Mouse (Mus musculus): ENCODE data around the gene Thy1. TPM values are rescaled to one million over a fixed set of nuclear protein-coding genes. Genes with fewer than 3 reads are reported as not detected.

The Thy1 gene
- total RNA-seq, 2 experiments from 2014 or later: 854 to 877 TPM

DNA sequence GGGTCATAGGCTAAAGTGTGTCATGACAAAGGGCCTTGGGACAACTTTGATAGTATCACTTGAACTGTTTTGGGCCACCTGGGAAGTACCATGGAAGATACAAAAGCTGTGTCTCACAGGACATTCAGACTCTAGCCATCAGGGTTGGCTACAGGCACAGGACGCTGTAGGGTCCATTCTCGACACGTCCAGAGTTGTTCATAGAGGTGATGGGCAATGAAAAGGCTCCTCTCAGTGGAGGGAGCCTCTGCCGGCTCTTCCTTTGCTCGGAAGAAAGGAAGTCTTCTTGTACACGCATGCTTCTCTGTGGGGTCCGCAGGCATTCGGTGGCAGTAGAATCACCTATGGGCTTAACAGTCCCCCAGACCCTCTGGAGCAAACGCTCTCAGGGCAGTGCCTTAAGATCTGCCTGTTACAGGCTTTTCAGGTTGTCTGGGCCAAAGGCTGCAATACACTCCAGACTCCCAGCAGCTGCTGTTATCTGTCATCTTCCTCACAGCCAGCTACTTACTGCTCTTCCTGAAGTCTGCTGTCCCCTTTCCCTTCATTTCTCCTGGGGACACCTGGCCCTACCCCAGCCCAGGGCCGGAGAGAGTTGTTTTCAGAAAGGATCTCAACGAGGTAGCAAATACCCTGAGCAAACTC lies 34.2 kb downstream of the Thy1 start:
- DNase-seq (ENCODE audit: low spot score in 2 of 2): no peak
- intact Hi-C loops (cut with DNase I): no loop called here

DNA sequence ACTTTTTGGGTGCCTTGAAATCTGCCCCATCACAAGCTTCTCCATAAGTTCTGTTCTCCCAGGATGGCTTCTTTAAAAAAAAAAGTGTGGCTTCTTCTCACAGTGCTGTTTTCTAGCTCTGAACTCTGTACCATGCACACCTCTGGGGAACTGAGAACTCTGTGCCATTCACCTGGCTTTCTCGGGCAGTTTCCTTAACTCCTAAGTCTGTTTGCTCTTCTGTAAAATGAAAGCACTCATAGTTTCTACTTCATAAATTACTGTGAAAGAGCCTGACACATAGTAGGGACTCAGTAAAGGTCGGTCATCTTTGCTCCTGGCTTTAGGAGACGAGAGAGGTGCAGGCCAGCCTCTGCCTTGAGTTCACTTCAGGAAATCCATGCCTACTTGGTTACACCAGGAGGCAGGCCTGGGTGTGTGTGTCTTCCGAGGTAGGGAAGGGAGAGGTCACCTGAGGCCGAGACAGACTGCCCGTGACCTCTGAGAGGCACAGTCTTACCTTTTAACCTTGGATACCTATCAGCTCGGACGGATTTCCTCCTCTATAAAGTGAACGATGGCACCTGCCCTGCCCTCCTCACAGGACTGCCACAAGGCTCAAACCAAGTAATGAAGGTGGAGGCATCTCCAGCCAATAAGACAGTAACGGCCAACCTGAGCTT lies 35.1 kb downstream of the Thy1 start:
- intact Hi-C loops (cut with DNase I): no loop called here
- DNase-seq (ENCODE audit: low spot score in 2 of 2): no peak

GRCm38 (mm10) chr9:44078955-44079756 lies 36.0 kb downstream of the Thy1 start:
- intact Hi-C loops (cut with DNase I): no loop called here
- peak; percentile 61 to 74 for DNase-seq (ENCODE audit: low spot score in 2 of 2)

DNA sequence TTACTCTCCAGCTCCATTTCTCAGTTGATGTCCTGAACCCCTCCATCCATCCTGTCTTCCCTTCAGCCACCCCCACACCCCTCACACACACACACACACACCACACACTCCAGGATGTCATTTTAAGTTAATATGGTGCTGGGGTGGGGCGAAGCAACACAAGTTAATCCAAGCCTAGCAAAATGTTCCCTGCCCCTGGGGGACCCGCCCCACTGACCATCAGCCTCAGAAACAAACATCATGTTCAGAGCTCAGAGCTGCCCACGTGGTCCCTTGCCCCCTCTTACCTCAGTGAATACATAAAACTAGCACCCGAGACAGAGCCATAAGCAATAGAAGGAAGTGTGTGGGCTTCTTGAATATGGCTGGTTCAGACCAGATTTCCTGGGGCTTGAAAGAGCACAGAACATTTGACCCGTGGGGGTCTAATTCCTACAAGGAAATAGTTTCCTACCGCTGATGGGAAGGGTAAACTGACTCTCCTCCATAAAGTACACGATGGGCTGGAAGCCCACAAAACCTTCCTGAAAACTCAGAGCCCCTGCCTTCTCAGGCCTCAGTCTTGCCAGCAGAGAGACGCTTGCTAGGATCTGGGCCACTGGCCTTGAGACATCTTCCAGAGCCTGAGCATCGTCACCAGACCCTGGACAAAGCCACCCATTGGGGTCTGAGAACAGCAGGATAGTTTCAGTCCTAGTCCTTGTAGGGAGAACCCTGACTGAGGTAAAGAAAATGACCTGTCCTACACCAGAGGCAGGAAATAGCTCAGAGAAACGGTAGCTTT lies 37.0 kb downstream of the Thy1 start:
- DNase-seq (ENCODE audit: low spot score in 2 of 2): no peak
- intact Hi-C loops (cut with DNase I): no loop called here

DNA sequence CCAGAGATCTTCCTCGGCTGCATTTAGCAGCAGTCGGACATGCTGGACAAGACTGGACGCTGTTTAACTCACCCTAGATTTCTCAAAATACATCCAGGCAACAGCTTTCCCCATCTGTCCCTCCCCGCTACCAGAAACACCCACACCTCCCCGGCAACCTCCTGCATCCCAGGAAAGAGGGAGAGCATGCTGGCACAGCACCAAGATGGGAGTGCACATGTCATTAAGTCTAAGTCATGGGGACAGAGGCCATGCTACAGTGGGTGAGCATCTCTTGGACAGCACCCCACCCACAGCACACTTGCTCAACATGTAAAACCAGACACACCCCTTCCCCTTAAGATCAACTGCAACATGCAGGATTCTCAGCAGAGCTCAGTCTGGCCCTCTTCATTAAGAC lies 37.8 kb downstream of the Thy1 start:
- DNase-seq (ENCODE audit: low spot score in 2 of 2): peak in 1 of 2 experiments; percentile 55
- intact Hi-C loops (cut with DNase I): no loop called here

- no peak for DNase-seq (ENCODE audit: low spot score in 2 of 2)
- intact Hi-C loops (cut with DNase I): no loop called here
Measured at GRCm38 (mm10) chr9:44081581-44081980, 38.4 kb downstream of the Thy1 start.

DNA sequence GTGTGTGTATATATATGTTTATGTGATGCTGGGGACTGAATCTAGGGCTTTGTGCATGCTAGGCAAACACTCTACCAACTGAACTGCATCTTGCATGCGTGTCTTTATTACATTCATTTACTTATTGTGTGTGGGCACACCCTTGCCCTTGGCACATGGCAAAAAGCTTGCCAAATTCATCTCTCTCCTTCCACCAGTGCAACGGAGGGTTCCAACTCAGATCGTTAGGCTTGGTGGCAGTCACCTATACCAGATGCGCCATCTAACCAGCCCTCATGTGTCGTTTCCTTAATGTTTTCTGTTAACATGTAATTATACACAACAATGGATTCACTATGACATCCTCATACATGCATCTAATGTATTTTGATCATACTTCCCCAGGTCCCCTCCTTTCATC lies 39.1 kb downstream of the Thy1 start:
- no peak for DNase-seq (ENCODE audit: low spot score in 2 of 2)
- intact Hi-C loops (cut with DNase I): no loop called here

GRCm38 (mm10) chr9:44083392-44084121 lies 40.4 kb downstream of the Thy1 start:
- intact Hi-C loops (cut with DNase I): no loop called here
- DNase-seq (ENCODE audit: low spot score in 2 of 2): peak; percentile 76 to 92

DNA sequence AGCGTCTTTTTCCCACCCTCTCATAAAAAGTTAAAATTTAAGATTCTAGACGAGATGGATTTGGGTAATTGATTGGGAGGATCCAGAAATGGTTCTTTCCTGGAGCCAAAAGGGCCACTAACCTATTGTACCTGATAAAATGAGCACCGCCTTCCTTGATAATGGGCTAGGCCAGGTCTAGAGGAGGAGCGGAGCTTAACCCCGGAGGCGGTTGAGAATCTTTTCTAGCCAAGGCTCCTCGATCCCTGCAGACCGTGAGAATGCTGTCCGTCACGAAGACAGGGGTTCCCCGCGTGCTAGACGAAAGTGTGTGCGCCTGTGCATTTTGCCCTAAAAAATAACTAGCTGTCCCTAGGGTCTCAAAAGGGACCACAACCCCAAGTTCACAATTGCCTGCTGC lies 41.1 kb downstream of the Thy1 start:
- intact Hi-C loops (cut with DNase I): no loop called here
- DNase-seq (ENCODE audit: low spot score in 2 of 2): no peak

- peak; percentile 81 to 90 for DNase-seq (ENCODE audit: low spot score in 2 of 2)
- intact Hi-C loops (cut with DNase I): no loop called here
Measured at GRCm38 (mm10) chr9:44084659-44085229, 41.6 kb downstream of the Thy1 start.

DNA sequence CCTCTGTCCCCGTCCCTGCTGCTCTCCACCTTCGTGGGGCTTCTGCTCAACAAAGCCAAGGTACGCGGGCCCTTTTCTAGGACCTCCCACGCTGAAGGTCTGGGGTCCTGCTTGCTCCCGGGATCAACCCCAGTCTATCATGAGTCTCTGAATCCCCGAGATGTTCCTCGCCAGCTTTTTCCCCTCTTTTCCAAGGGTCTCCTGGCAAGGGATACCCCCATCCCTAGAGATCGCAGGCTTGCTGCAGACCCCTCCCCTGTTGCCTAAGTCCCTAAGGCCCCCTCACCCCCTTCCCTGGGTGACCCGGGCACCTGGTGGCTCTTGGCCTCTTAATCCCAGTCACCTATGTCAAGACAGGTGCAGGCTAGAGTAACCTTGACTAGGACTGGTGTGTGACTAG lies 42.1 kb downstream of the Thy1 start:
- intact Hi-C loops (cut with DNase I): no loop called here

DNA sequence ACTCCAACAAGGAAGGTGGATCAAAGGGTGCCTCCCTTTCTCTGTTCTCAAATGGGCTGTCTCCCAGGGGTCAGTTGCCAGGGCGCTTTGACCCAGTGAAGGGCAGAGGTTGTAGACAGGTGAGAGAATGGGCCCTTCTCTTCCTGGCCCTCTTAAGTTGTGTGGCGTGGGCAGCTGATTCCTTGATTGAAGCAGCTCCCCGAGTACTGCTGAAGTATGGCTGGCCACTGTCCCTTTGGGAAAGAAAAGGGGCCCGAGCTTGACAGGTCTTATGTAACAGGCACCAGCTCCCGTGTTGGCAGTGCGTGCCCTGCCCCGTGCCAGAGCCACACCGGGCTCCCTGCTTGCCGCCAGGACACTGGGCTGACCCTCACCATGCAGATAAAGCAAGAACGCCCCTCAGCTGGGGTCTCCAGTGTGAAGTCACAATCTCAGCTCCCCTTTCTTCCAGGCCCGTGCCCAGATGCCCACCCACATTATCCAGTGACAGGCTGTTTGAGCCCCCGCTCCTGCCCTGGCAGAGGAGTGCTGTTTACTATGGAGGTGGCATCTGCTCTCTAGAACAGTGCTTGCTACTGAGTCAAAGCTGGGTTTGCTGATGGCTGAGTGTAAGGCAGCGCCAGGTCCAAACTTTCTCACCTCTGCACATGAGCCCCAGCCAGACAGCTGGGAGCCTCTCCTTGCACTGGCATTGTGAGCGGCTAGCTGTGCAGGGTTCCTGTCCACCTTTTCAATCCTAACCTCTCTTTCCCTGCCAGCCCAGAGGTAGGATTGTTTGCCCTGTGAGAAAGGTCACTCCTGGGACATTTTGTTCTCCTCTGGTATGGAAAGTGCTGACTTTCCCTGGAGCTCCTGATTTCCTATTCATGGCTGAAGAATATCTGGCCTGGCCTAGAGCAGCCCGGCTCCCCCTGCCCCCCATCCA lies 42.8 kb downstream of the Thy1 start:
- peak; percentile 58 to 78 for DNase-seq (ENCODE audit: low spot score in 2 of 2)
- intact Hi-C loops (cut with DNase I): no loop called here

More for the DNA sequence above, 42.1 kb downstream of the Thy1 start:
- DNase-seq (ENCODE audit: low spot score in 2 of 2): no peak

GRCm38 (mm10) chr9:44086960-44087359 lies 43.8 kb downstream of the Thy1 start:
- intact Hi-C loops (cut with DNase I): no loop called here
- DNase-seq (ENCODE audit: low spot score in 2 of 2): no peak

DNA sequence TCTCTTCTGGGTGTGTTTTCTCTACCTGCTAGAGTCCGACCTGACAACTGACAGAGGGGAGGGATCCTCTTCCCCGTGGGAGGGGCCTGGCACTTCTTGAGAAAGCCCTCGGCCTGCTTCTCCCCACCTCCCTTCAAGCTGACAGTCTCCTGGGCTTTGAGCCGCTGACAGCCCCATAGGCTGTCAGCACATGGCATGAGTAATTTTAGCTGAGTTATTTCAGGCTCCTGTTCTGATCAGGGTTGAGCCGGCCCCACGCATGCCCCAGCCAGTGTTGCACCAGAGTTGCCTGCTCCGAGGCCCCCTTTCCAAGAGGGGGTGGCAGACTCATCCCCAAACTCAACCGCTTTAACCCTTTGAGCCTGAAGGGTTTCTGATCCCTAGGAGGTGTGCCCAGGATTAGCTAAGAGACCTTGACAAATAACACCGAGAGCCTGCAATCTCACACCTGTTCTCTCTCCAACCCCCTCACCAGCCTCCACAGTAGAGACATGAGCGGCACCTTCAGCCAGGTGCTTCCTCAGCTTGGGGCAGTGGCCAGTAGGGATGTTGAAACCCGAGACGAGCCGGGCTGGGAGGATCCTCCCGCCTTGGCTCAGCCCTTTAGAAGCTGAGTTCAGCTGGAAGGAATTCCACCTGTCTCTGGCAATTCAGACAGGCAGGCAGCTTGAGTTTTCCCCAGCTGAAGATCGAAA lies 44.7 kb downstream of the Thy1 start:
- DNase-seq (ENCODE audit: low spot score in 2 of 2): peak; percentile 71 to 82
- intact Hi-C loops (cut with DNase I): no loop called here

DNA sequence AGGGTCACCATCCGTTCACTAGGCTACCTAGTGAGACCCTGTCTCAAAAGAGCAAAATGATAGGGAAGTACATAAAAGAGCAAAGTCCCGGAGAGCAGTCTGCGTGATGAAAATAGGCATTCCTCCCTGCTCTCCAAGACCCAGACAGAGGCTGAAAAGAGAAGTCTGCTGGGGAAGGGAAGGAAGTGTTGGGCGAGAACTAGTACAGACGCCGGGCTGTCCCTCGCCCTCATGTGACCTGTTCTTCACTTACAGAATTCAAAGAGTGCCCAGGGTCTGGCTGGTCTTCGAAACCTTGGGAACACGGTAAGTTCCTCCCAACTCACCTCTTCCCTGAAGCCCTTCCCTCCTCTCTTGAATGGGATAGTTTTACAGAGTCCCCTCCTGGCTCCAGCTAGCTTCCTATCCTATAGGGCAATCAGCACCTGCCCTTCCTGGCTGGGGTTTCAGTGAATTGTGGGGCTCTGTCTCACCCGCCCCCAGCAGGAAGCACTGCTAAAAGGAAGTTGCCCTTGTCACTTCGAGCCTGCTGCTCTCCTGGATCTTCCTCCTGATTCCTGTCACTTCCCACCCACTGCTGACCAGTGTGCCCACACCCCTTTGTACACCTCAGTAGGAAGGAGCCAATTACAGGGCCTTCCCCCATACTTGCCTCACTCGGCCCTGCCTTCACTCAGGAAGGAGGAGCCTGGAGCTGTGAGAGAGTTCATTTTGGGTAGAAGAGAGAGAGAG lies 45.9 kb downstream of the Thy1 start:
- intact Hi-C loops (cut with DNase I): no loop called here
- no peak for DNase-seq (ENCODE audit: low spot score in 2 of 2)

GRCm38 (mm10) chr9:44093612-44094503 lies 50.7 kb downstream of the Thy1 start:
- intact Hi-C loops (cut with DNase I): no loop called here
- DNase-seq (ENCODE audit: low spot score in 2 of 2): peak; percentile 80 to 83

All from left cerebral cortex, postnatal 14 days (tissue).